Mouse (Mus musculus) bone marrow macrophage, adult 2 months (primary cell): ENCODE measurements around the gene Bglap3.

ENCODE experiments used
- CTCF ChIP-seq: IDR thresholded peaks from 2 replicates; pipeline ENCODE4 v1.5.1; 2012; ENCODE audit warnings: low read depth, mild to moderate bottlenecking, low read length, moderate library complexity
- POLR2A ChIP-seq: IDR thresholded peaks from 2 replicates; pipeline ENCODE4 v1.6.1; 2012; ENCODE audit warnings: mild to moderate bottlenecking, low read depth, low read length, borderline replicate concordance

DNA sequence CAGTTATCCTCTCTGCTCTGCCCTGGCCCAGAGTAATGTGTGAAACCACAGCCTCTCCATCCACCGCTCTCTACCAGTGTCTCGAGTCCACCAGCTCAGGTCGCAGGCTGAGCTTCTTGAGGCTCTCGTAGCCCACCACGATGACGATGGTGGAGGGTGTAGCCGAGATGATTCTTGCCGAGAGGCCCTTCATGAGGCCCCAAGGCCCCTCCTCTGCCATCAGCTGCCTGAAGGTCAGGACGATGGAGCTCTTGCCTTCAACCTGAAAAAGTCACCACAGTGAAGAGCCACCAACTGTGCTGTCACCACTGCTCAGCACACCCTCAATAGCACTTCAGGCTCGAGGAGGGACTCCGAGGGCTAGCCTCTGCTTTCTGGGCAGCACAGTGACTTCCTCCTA, 40.1 kb upstream of the Bglap3 start:
- TF ChIP-seq CTCF (no peak), POLR2A (no peak)
